Mouse (Mus musculus): ENCODE measurements at regions not wholly inside any gene's neighbourhood (a gene's known extent, or its start where the extent isn't known, plus 50 kb on each side); places are given as distances from the start of the nearest gene placed in this dataset.

GRCm38 (mm10) chr9:23693442-23693829 lies 404.4 kb upstream of the Npsr1 start:
- TF ChIP-seq POU5F1 (IDR thresholded peaks at IDR 0.05; ENCODE audit: borderline replicate concordance, low read length) (no peak), CTCF (conservative IDR thresholded peaks at IDR 0.05; ENCODE audit: low read length) (no peak), NANOG (IDR thresholded peaks at IDR 0.05; ENCODE audit: borderline replicate concordance, low read length) (no peak)

Data from E14TG2a.4 (cell line).